Mouse (Mus musculus) kidney, postnatal 0 days (tissue): Measurements from ENCODE around the gene Tmem94. TPM values are rescaled to one million over a fixed set of nuclear protein-coding genes. Genes with fewer than 3 reads are reported as not detected.

ENCODE experiments used
- ATAC-seq: fragments of 200-750 bp; cut with Nextera tagmentation; replicated peaks from 2 replicates; pipeline ENCODE4 v1.8.0; 2017; ENCODE audit warnings: low read depth, moderate number of reproducible peaks, moderate TSS enrichment, moderate library complexity; ENCODE audit not compliant: low FRiP score
- DNase-seq: peaks from one replicate; pipeline ENCODE4 v3.0.0-alpha.2; 2016; ENCODE audit warnings: low spot score
- H3K27ac ChIP-seq: fragments of 300-500 bp; sonication (generic); 2 replicates; pipeline ENCODE4 v1.5.1; 2014; ENCODE audit warnings: mild to moderate bottlenecking
- H3K27me3 ChIP-seq: fragments of 300-500 bp; sonication (generic); 2 replicates; pipeline ENCODE4 v1.6.1; 2014; ENCODE audit warnings: low read length, mixed read lengths; ENCODE audit not compliant: insufficient read depth
- H3K36me3 ChIP-seq: fragments of 300-500 bp; sonication (generic); 2 replicates; pipeline ENCODE4 v1.6.1; 2014; ENCODE audit warnings: low read length, mixed read lengths; ENCODE audit not compliant: insufficient read depth
- H3K4me1 ChIP-seq: fragments of 300-500 bp; sonication (generic); replicated peaks from 2 replicates; pipeline ENCODE4 v1.6.1; 2014; ENCODE audit warnings: antibody characterized with exemption, low read length, mixed read lengths; ENCODE audit not compliant: insufficient read depth
- H3K4me2 ChIP-seq: fragments of 300-500 bp; sonication (generic); 2 replicates; pipeline ENCODE4 v1.6.1; 2014; ENCODE audit warnings: mild to moderate bottlenecking, low read length, moderate library complexity, mixed read lengths
- H3K4me3 ChIP-seq: fragments of 300-500 bp; sonication (generic); replicated peaks from 2 replicates; pipeline ENCODE4 v1.5.1; 2014; ENCODE audit warnings: low read depth, low read length
- H3K9ac ChIP-seq: fragments of 300-500 bp; sonication (generic); 2 replicates; pipeline ENCODE4 v1.6.1; 2014; ENCODE audit warnings: low read depth, low read length
- H3K9me3 ChIP-seq: fragments of 300-500 bp; sonication (generic); replicated peaks from 2 replicates; pipeline ENCODE4 v1.6.1; 2016; ENCODE audit warnings: low read length, inconsistent platforms, mixed read lengths
- CTCF ChIP-seq: IDR thresholded peaks from 2 replicates; pipeline ENCODE4 v1.5.1; 2016; ENCODE audit warnings: antibody characterized with exemption, low read depth, mild to moderate bottlenecking, moderate library complexity
- WGBS: fragments of 180-500 bp; shearing (Covaris S2); extraction: QIAGEN DNeasy Blood & Tissue Kit; methylation state at CpG from one replicate; pipeline ENCODE4 v1.1.7; 2014; 5-methylcytosine and 5-hydroxymethylcytosine counted together
- polyA plus RNA-seq: library from polyadenylated mRNA; unstranded; fragments of >200 nt; fragmentation: Nextera tagmentation; extraction: Ambion mirVana; gene quantifications from 2 replicates; pipeline ENCODE4 v1.2.1, GENCODE M21; 2015

Tmem94 gene
- polyA plus RNA-seq, 1 experiment from 2014 or later = 19.6 TPM

DNA sequence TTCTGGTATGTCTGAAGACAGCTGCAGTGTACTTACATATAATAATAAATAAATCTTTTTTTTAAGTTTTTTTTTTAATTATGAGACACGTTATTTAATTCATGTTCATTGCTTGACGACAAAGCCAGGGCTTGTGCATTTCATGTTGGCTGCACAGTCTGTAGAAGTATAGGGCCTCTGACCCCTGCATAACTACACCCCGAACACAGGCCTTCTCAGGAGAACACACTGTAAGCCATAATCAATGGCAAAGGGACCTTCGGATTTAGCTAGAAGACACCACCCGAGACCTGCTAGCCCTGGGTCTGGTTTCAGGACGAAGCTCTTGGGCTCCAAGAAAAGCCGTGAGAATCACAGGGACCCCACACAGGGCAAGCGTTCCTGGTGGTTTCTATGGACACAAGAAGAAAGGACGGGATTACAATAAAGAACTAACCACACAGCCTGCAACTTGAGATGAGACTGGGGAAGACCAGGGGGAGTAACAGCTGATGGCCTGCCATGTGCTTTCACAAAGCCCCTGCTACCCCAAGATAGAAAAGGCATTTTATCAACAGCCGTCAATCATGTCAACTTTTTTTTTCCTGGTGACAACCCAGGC is 27.5 kb upstream of the Tmem94 start:
- TF ChIP-seq CTCF = no peak
- WGBS = 70% methylated on average over 10 of the region's 10 CpGs
- Histone ChIP-seq H3K9ac (no peak overlapping the region), H3K4me2 (no peak overlapping the region), H3K27ac (no peak overlapping the region), H3K9me3 (no peaks in the 10 kb centered on the region), H3K27me3 (no peaks in the 10 kb centered on the region), H3K4me1 (no peaks in the 10 kb centered on the region), H3K36me3 (no peaks in the 10 kb centered on the region), H3K4me3 (no peak overlapping the region)
- DNase-seq = no peak
- no peak for ATAC-seq

DNA sequence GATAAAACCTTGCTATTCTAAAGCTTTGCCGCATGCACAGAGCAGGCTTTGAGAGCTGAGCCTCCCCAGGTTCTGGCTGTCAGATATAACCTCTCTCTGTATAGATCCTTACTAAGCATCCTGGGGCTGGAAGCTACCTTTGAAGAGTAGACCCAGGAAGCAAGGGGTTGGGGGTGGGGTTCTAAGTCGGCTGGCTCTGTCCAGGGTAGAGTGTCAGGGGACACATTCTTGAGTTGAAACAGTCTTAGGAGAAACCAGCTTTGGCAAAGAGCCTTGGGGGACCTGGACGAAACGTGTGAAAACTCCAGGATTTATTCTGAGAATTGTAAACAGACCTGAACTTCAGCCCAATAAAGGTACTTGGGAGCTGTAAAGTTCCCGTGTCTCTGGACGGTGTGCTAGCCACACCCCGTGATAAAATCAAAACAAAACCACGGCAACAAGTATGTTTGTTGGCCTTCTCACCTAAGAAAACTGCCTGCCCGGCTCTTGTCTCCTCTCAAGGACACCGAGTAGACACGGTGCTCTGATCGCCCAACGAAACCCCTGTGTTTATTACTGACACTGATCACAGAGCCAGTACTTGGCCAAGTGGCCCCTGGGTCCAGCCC is 26.9 kb upstream of the Tmem94 start:
- no peak overlapping the region for H3K4me2 ChIP-seq
- 0 out of 2 replicates have a peak overlapping the region, but pooled peaks have one; percentile 4 for H3K9ac ChIP-seq
- H3K9me3 ChIP-seq = no peaks in the 10 kb centered on the region
- TF ChIP-seq CTCF = no peak
- no peak for DNase-seq
- 20% methylated on average over 13 of the region's 13 CpGs for WGBS
- no peak overlapping the region for H3K27ac ChIP-seq
- no peak for ATAC-seq
- no peaks in the 10 kb centered on the region for H3K27me3 ChIP-seq
- no peaks in the 10 kb centered on the region for H3K4me1 ChIP-seq
- no peak overlapping the region for H3K4me3 ChIP-seq
- H3K36me3 ChIP-seq = no peaks in the 10 kb centered on the region

DNA sequence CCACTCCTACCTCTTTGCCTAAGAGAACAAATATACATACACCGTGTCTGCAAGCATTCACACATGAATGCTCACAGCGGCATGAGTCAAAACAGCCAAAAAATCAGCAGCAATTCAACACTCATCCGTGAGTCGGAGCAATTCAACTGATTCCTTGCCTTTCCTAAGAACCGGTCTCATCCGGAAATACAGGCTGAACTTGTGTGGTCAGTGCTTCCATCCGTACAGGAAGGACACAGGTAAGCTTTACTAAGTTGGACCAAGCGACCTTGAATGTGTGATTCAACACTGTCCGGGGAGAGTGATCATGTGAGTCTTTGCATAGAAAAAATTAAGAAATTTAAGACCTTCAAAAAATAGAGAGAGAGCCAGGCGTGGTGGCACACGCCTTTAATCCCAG is 24.2 kb upstream of the Tmem94 start:
- DNase-seq = no peak
- Histone ChIP-seq H3K4me3 (no peak overlapping the region), H3K9ac (no peak overlapping the region), H3K9me3 (no peaks in the 10 kb centered on the region), H3K4me2 (no peak overlapping the region), H3K27ac (no peak overlapping the region), H3K27me3 (no peaks in the 10 kb centered on the region), H3K36me3 (no peaks in the 10 kb centered on the region), H3K4me1 (no peaks in the 10 kb centered on the region)
- peak; percentile 74; the same call in 1 of the 2 replicates for ATAC-seq
- TF ChIP-seq CTCF = peak; percentile 5; the same call in 1 of the 2 replicates
- WGBS = 70% methylated on average over 11 of the region's 11 CpGs

DNA sequence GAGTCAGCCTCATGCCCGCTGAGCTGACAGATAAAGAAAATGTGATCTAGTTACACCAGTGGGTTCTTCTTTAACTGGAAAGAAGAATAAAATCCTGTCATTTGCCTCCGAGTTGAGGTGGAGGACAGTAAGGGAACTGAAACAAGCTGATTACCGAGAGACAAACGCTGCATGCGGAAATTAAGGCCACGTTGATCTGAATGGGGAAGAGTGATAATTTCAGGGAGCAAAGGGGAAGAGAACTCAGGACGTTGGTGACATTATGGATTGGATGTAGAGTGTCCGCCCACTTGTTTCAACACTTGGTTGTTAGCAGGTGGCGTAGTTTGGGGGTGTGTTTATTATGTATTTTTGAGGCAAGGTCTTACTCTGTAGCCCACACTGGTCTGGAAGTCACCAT is 22.3 kb upstream of the Tmem94 start:
- DNase-seq (no peak), ATAC-seq (no peak)
- 84% methylated on average over 9 of the region's 9 CpGs for WGBS
- H3K4me3 ChIP-seq = no peak overlapping the region
- no peak for TF ChIP-seq CTCF
- no peak overlapping the region for H3K27ac ChIP-seq
- H3K27me3 ChIP-seq = no peaks in the 10 kb centered on the region
- H3K4me2 ChIP-seq = no peak overlapping the region
- no peaks in the 10 kb centered on the region for H3K9me3 ChIP-seq
- H3K9ac ChIP-seq = no peak overlapping the region
- H3K4me1 ChIP-seq = no peaks in the 10 kb centered on the region
- no peaks in the 10 kb centered on the region for H3K36me3 ChIP-seq

DNA sequence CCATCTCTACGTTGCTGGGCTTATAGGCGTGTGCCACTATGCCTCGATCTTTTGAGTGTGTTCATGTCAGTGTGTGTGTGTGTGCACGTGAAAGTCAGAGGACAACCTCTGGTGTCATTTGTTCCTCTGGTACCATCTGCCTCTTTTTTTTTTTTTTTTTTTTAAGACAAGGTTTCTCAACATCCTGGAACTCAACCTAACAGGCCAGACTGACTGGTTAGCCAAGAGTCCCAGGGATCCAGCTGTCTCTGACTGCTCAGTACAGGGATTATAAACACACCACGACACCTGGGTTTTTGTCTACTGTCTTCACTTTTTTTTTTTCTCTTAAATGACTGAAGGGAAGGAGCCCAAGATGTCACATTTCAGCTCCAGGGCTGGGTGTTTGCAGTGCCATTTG is 20.8 kb upstream of the Tmem94 start:
- Histone ChIP-seq H3K27me3 (no peaks in the 10 kb centered on the region), H3K9me3 (no peaks in the 10 kb centered on the region), H3K36me3 (no peaks in the 10 kb centered on the region), H3K9ac (no peak overlapping the region), H3K4me2 (no peak overlapping the region), H3K27ac (no peak overlapping the region), H3K4me3 (no peak overlapping the region), H3K4me1 (no peaks in the 10 kb centered on the region)
- TF ChIP-seq CTCF = no peak
- 90% methylated on average over 5 of the region's 5 CpGs for WGBS
- no peak for DNase-seq
- ATAC-seq = no peak

DNA sequence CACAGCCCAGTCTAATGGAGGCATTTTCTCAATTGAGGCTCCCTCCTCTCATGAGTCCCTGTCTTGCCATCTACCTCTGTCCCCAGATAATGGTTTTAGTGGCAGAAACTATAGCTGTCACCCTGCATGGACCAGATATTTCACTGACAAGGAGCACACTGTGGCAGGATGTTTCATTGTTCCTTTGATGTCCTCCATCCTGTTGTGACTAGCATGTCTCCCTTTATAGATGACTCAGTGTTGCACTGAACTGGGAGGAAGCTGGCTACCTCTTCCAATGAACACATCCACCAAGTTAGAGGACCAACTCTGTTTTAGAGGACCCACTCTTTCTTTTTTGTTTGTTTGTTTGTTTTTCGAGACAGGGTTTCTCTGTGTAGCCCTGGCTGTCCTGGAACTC is 19.1 kb upstream of the Tmem94 start:
- Histone ChIP-seq H3K4me1 (no peaks in the 10 kb centered on the region), H3K27me3 (no peaks in the 10 kb centered on the region), H3K27ac (no peak overlapping the region), H3K4me3 (no peak overlapping the region), H3K36me3 (no peaks in the 10 kb centered on the region), H3K4me2 (no peak overlapping the region), H3K9ac (no peak overlapping the region), H3K9me3 (no peaks in the 10 kb centered on the region)
- ATAC-seq (no peak), DNase-seq (no peak)
- TF ChIP-seq CTCF = no peak
- WGBS = 79% methylated on average over 1 of the region's 1 CpGs

DNA sequence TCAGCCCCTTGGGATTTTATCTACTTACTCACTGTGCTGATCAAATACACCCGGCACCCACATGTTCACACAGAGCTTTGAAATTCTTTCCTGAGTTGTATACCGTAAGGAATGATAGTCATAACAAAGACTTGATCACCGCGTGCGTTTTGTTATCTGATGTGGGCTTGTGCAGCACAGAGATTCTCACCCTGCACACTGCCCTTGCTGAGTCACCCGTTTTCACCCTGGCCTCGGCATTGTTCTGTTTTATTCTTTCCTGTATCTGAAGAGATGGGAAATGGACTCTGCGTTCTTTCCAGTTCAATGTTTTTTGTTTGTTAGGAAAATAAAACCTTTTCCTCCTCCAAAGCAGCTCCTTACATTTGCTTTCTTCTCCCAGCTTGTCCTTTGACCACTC is 18.5 kb upstream of the Tmem94 start:
- Histone ChIP-seq H3K27me3 (no peaks in the 10 kb centered on the region), H3K4me2 (peak overlapping the region; percentile 39; the same call in 1 of the 2 replicates), H3K4me1 (no peaks in the 10 kb centered on the region), H3K36me3 (no peaks in the 10 kb centered on the region), H3K4me3 (no peak overlapping the region), H3K27ac (no peak overlapping the region), H3K9ac (no peak overlapping the region), H3K9me3 (no peaks in the 10 kb centered on the region)
- ATAC-seq (no peak), DNase-seq (no peak)
- no peak for TF ChIP-seq CTCF
- 26% methylated on average over 8 of the region's 8 CpGs for WGBS
